Mouse (Mus musculus): Measurements from ENCODE around the gene Wdr63.

DNA sequence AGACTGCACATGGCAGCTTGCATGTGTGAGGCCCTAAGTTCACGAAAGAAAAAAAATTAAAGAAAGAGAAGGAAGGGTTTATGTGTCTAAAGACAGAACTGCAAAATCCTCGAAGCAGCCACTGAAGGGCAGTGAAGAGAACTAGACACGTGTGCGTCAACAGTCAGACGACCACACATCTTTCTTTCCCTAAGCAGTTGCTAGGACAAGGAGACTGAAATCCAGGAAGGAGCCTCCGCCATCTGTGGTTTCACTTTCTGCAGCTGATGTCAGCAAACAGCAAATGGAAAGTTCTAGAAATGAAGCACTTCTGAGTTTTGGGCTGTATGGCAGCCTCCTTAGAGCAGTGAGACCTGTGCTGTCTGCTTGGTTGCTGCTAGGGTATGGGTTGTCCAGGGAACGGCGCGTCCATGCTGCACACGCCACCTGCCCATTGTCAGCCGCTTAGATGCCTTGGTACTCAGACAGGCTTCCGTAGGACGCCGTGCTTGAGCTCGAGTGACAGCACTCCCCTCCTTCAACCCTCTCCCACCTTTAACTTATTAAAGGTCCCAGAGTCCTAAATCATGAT lies 48.5 kb downstream of the Wdr63 start:
- TF ChIP-seq CTCF (IDR thresholded peaks at IDR 0.05; ENCODE audit: borderline replicate concordance, extremely low read depth, insufficient read depth, insufficient read length) (no peak), POLR2A (IDR thresholded peaks at IDR 0.05; ENCODE audit: borderline replicate concordance, extremely low read depth, insufficient read depth, insufficient read length, poor library complexity, severe bottlenecking) (no peak)
